ENCODE assay signal across 8 mouse cellular contexts in the genomic region with DNA sequence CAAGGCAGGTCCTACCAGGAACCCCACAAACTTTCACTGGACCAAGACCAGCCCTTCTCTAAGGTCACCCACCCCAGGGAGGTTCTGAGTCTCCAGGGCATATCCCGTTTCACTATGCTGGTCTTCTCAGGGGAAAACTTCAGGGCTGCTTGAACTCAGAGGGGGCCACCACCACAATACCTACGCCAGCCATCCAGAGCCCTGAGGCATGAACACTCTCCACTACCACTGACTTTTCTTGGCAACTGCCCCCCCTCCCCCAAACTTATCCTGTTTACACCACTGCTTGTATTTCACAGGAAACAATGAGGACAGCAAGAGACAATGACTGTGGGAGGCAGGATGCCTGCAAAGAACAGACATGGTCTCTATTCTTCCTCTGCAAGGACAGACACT. TPM values are rescaled to one million over a fixed set of nuclear protein-coding genes. Genes with fewer than 3 reads are reported as not detected.
DNase-seq lines count a peak whose midpoint lies in the region; ATAC-seq lines count a peak whose summit lies in the region.

No protein-coding gene starts in this region.

- H3K4me1 ChIP-seq in forebrain, embryonic 11.5 days (replicated peaks; ENCODE audit: control insufficient read depth, insufficient read depth, low read length): peaks cover 51% of the 10 kb centered on the region
- peaks cover 84% of the 10 kb centered on the region for H3K4me1 ChIP-seq in stomach, embryonic 16.5 days (ENCODE audit: control insufficient read depth, insufficient read depth, low read length)

- H3K4me3 ChIP-seq in forebrain, embryonic 11.5 days (ENCODE audit: low read depth, low read length): no peak overlapping the region
- H3K4me3 ChIP-seq in stomach, embryonic 16.5 days (replicated peaks; ENCODE audit: low read length): no peak overlapping the region

- H3K27ac ChIP-seq in forebrain, embryonic 11.5 days (ENCODE audit: low read depth, low read length): peak overlapping the region; percentile 98
- peak overlapping the region; percentile 85 for H3K27ac ChIP-seq in stomach, embryonic 16.5 days (ENCODE audit: low read length)

- no peaks in the 10 kb centered on the region for H3K9me3 ChIP-seq in forebrain, embryonic 11.5 days (ENCODE audit: control insufficient read depth, low read length)
- H3K9me3 ChIP-seq in stomach, embryonic 16.5 days (replicated peaks; ENCODE audit: control insufficient read depth, low read length): no peaks in the 10 kb centered on the region

- no peak overlapping the region for H3K9ac ChIP-seq in forebrain, embryonic 11.5 days (ENCODE audit: low read length)
- H3K9ac ChIP-seq in stomach, embryonic 16.5 days (ENCODE audit: low read length): peak overlapping the region; percentile 11; the same call in 1 of the 2 replicates

- no peaks in the 10 kb centered on the region for H3K36me3 ChIP-seq in forebrain, embryonic 11.5 days (ENCODE audit: control insufficient read depth, insufficient read depth, low read length)
- H3K36me3 ChIP-seq in stomach, embryonic 16.5 days (ENCODE audit: control insufficient read depth, insufficient read depth, low read length): no peaks in the 10 kb centered on the region

- ATAC-seq in forebrain, embryonic 11.5 days (replicated peaks; ENCODE audit: low FRiP score): no peak
- ATAC-seq in inflammation-experienced regulatory T-cells, adult 6 months: peak; percentile 74
- ATAC-seq in stomach, embryonic 16.5 days (ENCODE audit: insufficient read depth, low FRiP score): no peak

- no peaks in the 10 kb centered on the region for H3K27me3 ChIP-seq in forebrain, embryonic 11.5 days (ENCODE audit: control insufficient read depth, insufficient read depth, low read length)
- H3K27me3 ChIP-seq in stomach, embryonic 16.5 days (ENCODE audit: control insufficient read depth, insufficient read depth, low read length): no peaks in the 10 kb centered on the region

- no peak overlapping the region for H3K4me2 ChIP-seq in forebrain, embryonic 11.5 days (ENCODE audit: low read depth, low read length, severe bottlenecking)
- peak overlapping the region; percentile 41 for H3K4me2 ChIP-seq in stomach, embryonic 16.5 days (ENCODE audit: low read depth, low read length)

- WGBS in forebrain, embryonic 11.5 days: 40% methylated on average over 2 of the region's 2 CpGs
- 50% methylated on average over 2 of the region's 2 CpGs for WGBS in stomach, embryonic 16.5 days

- DNase-seq in gastrocnemius, postnatal 25 days: peak; percentile 53
- no peak for DNase-seq in gastrocnemius, adult 18-20 months (ENCODE audit: low spot score)
- no peak for DNase-seq in forebrain, embryonic 11.5 days (ENCODE audit: low spot score)
- peak; percentile 50 to 74 for DNase-seq in lung, adult 18-20 months
- no peak for DNase-seq in right cerebral cortex, adult 18-20 months
- DNase-seq in right cerebral cortex, postnatal 10 days (ENCODE audit: low spot score in 2 of 2): no peak

RNA-seq across cellular contexts. Expression of a gene that starts 7.6 kb away (rescaled TPM):
- total RNA-seq in gastrocnemius, postnatal 25 days (2021): 10 to 100 TPM; 10.4 to 12.3 TPM
- 10 to 100 TPM; 10.6 to 13.1 TPM for total RNA-seq in gastrocnemius, adult 18-20 months (2021)
- polyA plus RNA-seq in forebrain, embryonic 11.5 days (2014; fragmentation: Nextera tagmentation; extraction: Ambion mirVana): 87.8 and 96.1 TPM in 2 replicates
- polyA plus RNA-seq in inflammation-experienced regulatory T-cells, adult 6 months (2017; shearing (Covaris generic)): 10 to 100 TPM; 52.1 to 82.3 (median 65.1) TPM
- 77.3 and 88.1 TPM in 2 replicates for polyA plus RNA-seq in stomach, embryonic 16.5 days (2015; fragmentation: Nextera tagmentation; extraction: Ambion mirVana)

RNA-seq across cellular contexts. Expression of a gene that starts 54.6 kb away (rescaled TPM):
- 10 to 100 TPM; 15.6 to 18.9 TPM for total RNA-seq in gastrocnemius, postnatal 25 days (2021)
- total RNA-seq in gastrocnemius, adult 18-20 months (2021): 10 to 100 TPM; 31.6 to 31.9 TPM
- polyA plus RNA-seq in forebrain, embryonic 11.5 days (2014; fragmentation: Nextera tagmentation; extraction: Ambion mirVana): 54.2 and 57.9 TPM in 2 replicates
- 1 to 10 TPM; 8.0 to 9.7 (median 8.3) TPM for polyA plus RNA-seq in inflammation-experienced regulatory T-cells, adult 6 months (2017; shearing (Covaris generic))
- 42.4 and 45.1 TPM in 2 replicates for polyA plus RNA-seq in stomach, embryonic 16.5 days (2015; fragmentation: Nextera tagmentation; extraction: Ambion mirVana)

Comparison
In these comparisons a context has a peak if more than half of its experiments do, and no peak if none do; other contexts are left out.
1. DNase-seq: peak in gastrocnemius, postnatal 25 days (single experiment) and lung, adult 18-20 months (2 of 2); none in gastrocnemius, adult 18-20 months (single experiment), forebrain, embryonic 11.5 days (single experiment), right cerebral cortex, adult 18-20 months (single experiment) and right cerebral cortex, postnatal 10 days (0 of 2).